Mouse (Mus musculus) forebrain, embryonic 11.5 days (tissue): Measurements from ENCODE around the gene Olfr77. TPM values are rescaled to one million over a fixed set of nuclear protein-coding genes. Genes with fewer than 3 reads are reported as not detected.

Source experiments
- ATAC-seq: fragments of 200-750 bp; cut with Nextera tagmentation; replicated peaks from 2 replicates; pipeline ENCODE4 v1.8.0; 2017; ENCODE audit warnings: moderate TSS enrichment; ENCODE audit not compliant: low FRiP score
- DNase-seq: peaks from one replicate; pipeline ENCODE4 v3.0.0-alpha.2; 2017; ENCODE audit warnings: low spot score
- H3K27ac ChIP-seq: fragments of 300-500 bp; sonication (generic); 2 replicates; pipeline ENCODE4 v1.5.1; 2014; ENCODE audit warnings: low read depth, low read length
- H3K27me3 ChIP-seq: fragments of 300-500 bp; sonication (generic); 2 replicates; pipeline ENCODE4 v1.6.1; 2014; ENCODE audit warnings: mild to moderate bottlenecking, low read length, mixed read lengths; ENCODE audit not compliant: control insufficient read depth, insufficient read depth
- H3K36me3 ChIP-seq: fragments of 300-500 bp; sonication (generic); 2 replicates; pipeline ENCODE4 v1.6.1; 2014; ENCODE audit warnings: mild to moderate bottlenecking, low read length, moderate library complexity, mixed read lengths; ENCODE audit not compliant: control insufficient read depth, insufficient read depth
- H3K4me1 ChIP-seq: fragments of 300-500 bp; sonication (generic); replicated peaks from 2 replicates; pipeline ENCODE4 v1.6.1; 2014; ENCODE audit warnings: low read length, mixed read lengths; ENCODE audit not compliant: control insufficient read depth, insufficient read depth
- H3K4me2 ChIP-seq: fragments of 300-500 bp; sonication (generic); 2 replicates; pipeline ENCODE4 v1.6.1; 2014; ENCODE audit warnings: low read depth, mild to moderate bottlenecking, low read length, moderate library complexity, mixed read lengths; ENCODE audit not compliant: severe bottlenecking
- H3K4me3 ChIP-seq: fragments of 300-500 bp; sonication (generic); 2 replicates; pipeline ENCODE4 v1.5.1; 2014; ENCODE audit warnings: low read depth, low read length
- H3K9ac ChIP-seq: fragments of 300-500 bp; sonication (generic); 2 replicates; pipeline ENCODE4 v1.6.1; 2014; ENCODE audit warnings: low read length
- H3K9me3 ChIP-seq: fragments of 300-500 bp; sonication (generic); 2 replicates; pipeline ENCODE4 v1.6.1; 2016; ENCODE audit warnings: low read length, mixed read lengths; ENCODE audit not compliant: control insufficient read depth
- WGBS: fragments of 180-500 bp; shearing (Covaris S2); extraction: QIAGEN DNeasy Blood & Tissue Kit; methylation state at CpG from one replicate; pipeline ENCODE4 v1.1.7; 2014; 5-methylcytosine and 5-hydroxymethylcytosine counted together
- polyA plus RNA-seq: library from polyadenylated mRNA; unstranded; fragments of >200 nt; fragmentation: Nextera tagmentation; extraction: Ambion mirVana; gene quantifications from 2 replicates; pipeline ENCODE4 v1.2.1, GENCODE M21; 2014

Gene Olfr77
- 0.16 and 0.29 TPM in 2 replicates for polyA plus RNA-seq

- no peak within 1 kb of the TSS for H3K4me2 ChIP-seq
- H3K4me1 ChIP-seq, result no peaks in the 10 kb centered on the region
- H3K9me3 ChIP-seq, result no peaks in the 10 kb centered on the region; the same call in 1 of the 2 replicates
- no peak within 1 kb of the TSS for H3K4me3 ChIP-seq
- WGBS, result 90% methylated on average over 2 of the region's 2 CpGs
- DNase-seq (no peak), ATAC-seq (no peak)
- no peak within 1 kb of the TSS for H3K27ac ChIP-seq
- no peak within 1 kb of the TSS for H3K9ac ChIP-seq
- H3K36me3 ChIP-seq, result no peaks in the 10 kb centered on the region
- H3K27me3 ChIP-seq, result no peaks in the 10 kb centered on the region
These were observed at the start of gene Olfr77 for GRCm38 (mm10) chr9:19916565-19916964. Gene Olfr77, plus strand, starts transcription at chr9:19916865.

DNA sequence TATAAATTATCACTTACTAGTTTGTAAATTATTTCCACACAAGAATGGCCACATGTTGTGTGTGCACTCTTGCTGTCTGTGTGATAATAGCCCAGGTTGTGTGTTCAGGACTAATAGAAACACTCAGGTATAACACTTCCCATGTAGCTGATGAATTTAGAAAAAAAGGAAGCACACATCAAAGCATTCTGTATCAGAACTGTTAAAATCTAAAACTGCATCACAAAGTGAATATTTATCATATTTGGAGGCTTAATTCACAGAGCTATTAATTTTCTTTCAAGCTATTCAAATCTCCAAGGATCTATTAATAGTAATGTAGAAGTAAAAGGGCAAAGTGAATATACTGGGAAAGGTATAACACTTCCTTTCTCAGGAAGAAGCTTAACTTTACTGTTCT is 28.8 kb upstream of the Olfr77 start, which contains the start of gene Olfr862:
TSS of gene Olfr862 (minus strand) at position 101 of the 400 bp plus-strand sequence.
- Histone ChIP-seq H3K9me3 (peaks cover 6% of the 10 kb centered on the region), H3K9ac (no peak within 1 kb of the TSS)
- ATAC-seq, result no peak

DNA sequence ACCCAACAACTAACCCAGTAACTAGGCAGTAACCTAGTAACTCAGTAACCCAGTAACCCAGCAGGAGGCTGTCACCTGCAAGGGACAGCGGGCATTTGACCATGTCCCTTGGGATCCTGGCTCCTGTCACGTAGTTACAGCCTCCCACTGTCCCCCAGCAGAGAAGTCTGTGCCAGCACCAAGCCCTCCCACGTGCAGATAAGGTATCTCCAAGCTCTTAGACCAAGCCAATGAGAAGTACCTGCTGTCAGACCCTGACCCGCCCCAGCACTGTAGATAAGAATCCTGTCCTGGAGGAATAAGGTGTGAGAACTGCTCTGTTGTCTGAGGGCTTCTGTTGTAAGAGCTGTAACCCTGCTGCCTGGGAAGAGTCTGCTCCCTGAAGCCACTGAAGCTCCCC is 5.5 kb upstream of the Olfr77 start:
- DNase-seq (no peak), ATAC-seq (no peak)
- WGBS, result 55% methylated on average over 4 of the region's 4 CpGs

More for the DNA sequence above, 28.8 kb upstream of the Olfr77 start, which contains the start of gene Olfr862:
- H3K4me1 ChIP-seq, result no peaks in the 10 kb centered on the region
- no peaks in the 10 kb centered on the region for H3K27me3 ChIP-seq
- no peaks in the 10 kb centered on the region for H3K36me3 ChIP-seq
- no peak within 1 kb of the TSS for H3K4me3 ChIP-seq
- no peak within 1 kb of the TSS for H3K27ac ChIP-seq
- no peak for DNase-seq
- no peak within 1 kb of the TSS for H3K4me2 ChIP-seq

More for the DNA sequence above, 5.5 kb upstream of the Olfr77 start:
- Histone ChIP-seq H3K4me1 (no peaks in the 10 kb centered on the region), H3K27me3 (no peaks in the 10 kb centered on the region), H3K9me3 (no peaks in the 10 kb centered on the region; the same call in 1 of the 2 replicates), H3K4me3 (no peak overlapping the region), H3K27ac (no peak overlapping the region), H3K9ac (no peak overlapping the region), H3K4me2 (no peak overlapping the region), H3K36me3 (no peaks in the 10 kb centered on the region)

Other genes starting within 250 kb of the Olfr77 start
- not detected in 2 replicates for gene Olfr857, start 207.4 kb upstream of the Olfr77 start, polyA plus RNA-seq
- not detected in 2 replicates for gene Olfr58, start 136.6 kb upstream of the Olfr77 start, polyA plus RNA-seq
- gene Olfr859, start 112.0 kb upstream of the Olfr77 start, polyA plus RNA-seq, result not detected in 2 replicates
- gene Olfr860, start 67.1 kb upstream of the Olfr77 start, polyA plus RNA-seq, result not detected in 2 replicates
- not detected in 2 replicates for gene Olfr862, start 28.9 kb upstream of the Olfr77 start, polyA plus RNA-seq
- not detected in 2 replicates for gene Olfr866, start 111.2 kb downstream of the Olfr77 start, polyA plus RNA-seq
- gene Olfr867, start 140.7 kb downstream of the Olfr77 start, polyA plus RNA-seq, result not detected in 2 replicates
- gene Olfr868, start 181.8 kb downstream of the Olfr77 start, polyA plus RNA-seq, result not detected in 2 replicates
- gene Olfr869, start 212.1 kb downstream of the Olfr77 start, polyA plus RNA-seq, result not detected in 2 replicates